Mouse (Mus musculus) frontal cortex, postnatal 25 days (tissue): ENCODE results near the gene Myg1.
A peak's percentile ranks its signal among the peaks of the same experiment; 100 is the strongest.

ENCODE experiments used
- DNase-seq, 2 experiments: peaks; one replicate each; pipeline ENCODE4 v3.0.0; 2022; ENCODE audit warnings: low spot score in 2 of 2

Gene Myg1

GRCm38 (mm10) chr15:102344490-102344889, 13.0 kb downstream of the Myg1 start:
- no peak for DNase-seq

GRCm38 (mm10) chr15:102346444-102346843, 14.9 kb downstream of the Myg1 start:
- no peak for DNase-seq

- peak; percentile 92 for DNase-seq
Observed at GRCm38 (mm10) chr15:102350138-102350941, 18.8 kb downstream of the Myg1 start, which contains the start of gene Aaas. Gene Aaas, minus strand, starts transcription at chr15:102350771.

- no peak for DNase-seq
Observed at GRCm38 (mm10) chr15:102350942-102351291, 19.4 kb downstream of the Myg1 start.

- DNase-seq: no peak
Observed at GRCm38 (mm10) chr15:102352177-102352576, 20.7 kb downstream of the Myg1 start.

GRCm38 (mm10) chr15:102353986-102354385, 22.5 kb downstream of the Myg1 start:
- DNase-seq: no peak

GRCm38 (mm10) chr15:102355134-102355870, 23.8 kb downstream of the Myg1 start:
- DNase-seq: no peak

- DNase-seq: peak in 1 of 2 experiments; percentile 19
Observed at GRCm38 (mm10) chr15:102355871-102356441, 24.4 kb downstream of the Myg1 start.

GRCm38 (mm10) chr15:102356501-102357325, 25.2 kb downstream of the Myg1 start:
- no peak for DNase-seq

GRCm38 (mm10) chr15:102358126-102358525, 26.6 kb downstream of the Myg1 start:
- DNase-seq: no peak

- no peak for DNase-seq
Observed at GRCm38 (mm10) chr15:102358834-102359233, 27.3 kb downstream of the Myg1 start.

- no peak for DNase-seq
Observed at GRCm38 (mm10) chr15:102362648-102363047, 31.1 kb downstream of the Myg1 start.

- no peak for DNase-seq
Observed at GRCm38 (mm10) chr15:102364678-102365077, 33.2 kb downstream of the Myg1 start.

GRCm38 (mm10) chr15:102366238-102366637, 34.7 kb downstream of the Myg1 start:
- DNase-seq: no peak

GRCm38 (mm10) chr15:102366733-102367344, 35.3 kb downstream of the Myg1 start, which contains the start of gene Sp7:
Gene Sp7, minus strand, starts transcription at chr15:102367182.
- DNase-seq: no peak

GRCm38 (mm10) chr15:102369972-102370371, 38.5 kb downstream of the Myg1 start:
- DNase-seq: no peak

- no peak for DNase-seq
Observed at GRCm38 (mm10) chr15:102370727-102371126, 39.2 kb downstream of the Myg1 start.

- no peak for DNase-seq
Observed at GRCm38 (mm10) chr15:102376453-102377162, 45.1 kb downstream of the Myg1 start.

- peak; percentile 65 to 67 for DNase-seq
Observed at GRCm38 (mm10) chr15:102377163-102377543, 45.6 kb downstream of the Myg1 start.

- DNase-seq: no peak
Observed at GRCm38 (mm10) chr15:102377810-102378262, 46.3 kb downstream of the Myg1 start.
